Mouse (Mus musculus) leukemia stem cell, adult 10-12 weeks (primary cell): ENCODE results near the gene Gm13078. TPM values are rescaled to one million over a fixed set of nuclear protein-coding genes. Genes with fewer than 3 reads are reported as not detected.

Experiments used
- polyA plus RNA-seq: library from polyadenylated mRNA; stranded (reverse); fragments of >175 nt; gene quantifications from 2 replicates; pipeline ENCODE4 v1.2.3, GENCODE M21; 2012; ENCODE audit warnings: low replicate concordance

Gene Gm13078
- polyA plus RNA-seq, result not detected in 2 replicates

DNA sequence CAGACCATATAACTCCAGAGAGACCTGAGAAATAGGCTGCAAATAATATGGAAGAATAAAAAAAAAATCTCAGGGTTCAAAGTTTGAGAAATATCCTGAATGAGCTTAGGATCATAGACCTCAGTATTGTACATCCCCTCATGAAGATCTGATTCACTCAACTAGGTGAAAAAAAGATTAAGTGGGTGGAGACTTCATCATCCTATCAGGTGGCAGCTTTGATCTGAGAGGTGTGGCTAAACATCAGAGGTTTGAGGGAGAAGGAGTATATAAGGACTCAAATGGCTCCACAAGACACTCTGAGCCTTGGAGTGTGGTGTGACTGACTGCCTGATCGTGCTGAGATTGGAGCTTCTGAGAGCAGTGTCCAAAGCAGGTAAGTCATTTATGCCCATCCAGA lies at the start of gene Gm13078:
Gene Gm13078, plus strand, starts transcription at position 301 of the 400 bp plus-strand sequence.

DNA sequence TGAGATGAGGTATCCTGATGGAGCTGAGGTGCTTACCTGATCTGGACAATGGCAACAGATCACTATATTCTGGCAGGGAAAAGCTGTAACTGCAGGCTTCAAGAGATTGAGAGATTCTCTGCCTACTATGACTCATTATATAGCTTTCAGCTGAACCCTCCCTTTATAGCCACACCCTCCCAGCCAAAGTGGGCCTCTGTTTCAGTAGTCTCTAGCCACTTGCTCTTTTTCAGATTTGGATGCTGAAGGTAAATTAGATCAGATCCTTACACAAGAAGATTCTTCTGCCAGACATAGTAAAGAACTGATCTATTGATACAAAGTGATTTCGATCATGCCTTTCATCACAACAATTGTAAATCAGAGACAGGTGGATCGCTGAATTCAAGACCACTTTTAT lies 16.6 kb upstream of the Gm13078 start, which contains the start of gene Gm13089:
Gene Gm13089, minus strand, starts transcription at position 101 of the 400 bp plus-strand sequence.

Other genes starting within 250 kb of the Gm13078 start
- gene Gm13043, start 208.1 kb upstream of the Gm13078 start, polyA plus RNA-seq, result not detected in 2 replicates
- gene Gm13040, start 183.5 kb upstream of the Gm13078 start, polyA plus RNA-seq, result 0.15 TPM in 1 of 2 replicates, not detected in the other
- not detected in 2 replicates for gene BC080695, start 167.8 kb upstream of the Gm13078 start, polyA plus RNA-seq
- not detected in 2 replicates for gene Gm13057, start 167.7 kb upstream of the Gm13078 start, polyA plus RNA-seq
- 0.07 TPM in 1 of 2 replicates, not detected in the other for gene Gm13083, start 104.5 kb upstream of the Gm13078 start, polyA plus RNA-seq
- gene Gm13088, start 62.2 kb upstream of the Gm13078 start, polyA plus RNA-seq, result not detected in 2 replicates
- gene Gm13089, start 16.7 kb upstream of the Gm13078 start, polyA plus RNA-seq, result not detected in 2 replicates
- not detected in 2 replicates for gene Gm13023, start 69.9 kb downstream of the Gm13078 start, polyA plus RNA-seq
- not detected in 2 replicates for gene Gm13084, start 96.6 kb downstream of the Gm13078 start, polyA plus RNA-seq
- gene Gm13103, start 127.0 kb downstream of the Gm13078 start, polyA plus RNA-seq, result not detected in 2 replicates
- not detected in 2 replicates for gene Pramef6, start 180.9 kb downstream of the Gm13078 start, polyA plus RNA-seq
- not detected in 2 replicates for gene Pramef25, start 231.6 kb downstream of the Gm13078 start, polyA plus RNA-seq
- not detected in 2 replicates for gene Gm13101, start 247.5 kb downstream of the Gm13078 start, polyA plus RNA-seq